Mouse (Mus musculus): ENCODE data around the gene 9530068E07Rik. TPM values are rescaled to one million over a fixed set of nuclear protein-coding genes. Genes with fewer than 3 reads are reported as not detected.

Gene 9530068E07Rik
- total and polyA plus RNA-seq, 2 experiments from 2014 or later: 115 to 127 TPM

- Histone ChIP-seq H3K4me2 (ENCODE audit: low read depth) (no peak overlapping the region), H3K27me3 (ENCODE audit: insufficient read depth, low read length) (no peaks in the 10 kb centered on the region), H3K4me3 (ENCODE audit: low read depth, low read length) (no peak overlapping the region), H3K4me1 (ENCODE audit: insufficient read depth) (0 out of 2 replicates have a peak, but pooled peaks cover 3% of the 10 kb centered on the region), H3K9me3 (ENCODE audit: low read length) (no peaks in the 10 kb centered on the region), H3K9ac (no peak overlapping the region), H3K36me3 (ENCODE audit: insufficient read depth) (peaks cover 14% of the 10 kb centered on the region), H3K27ac (ENCODE audit: low read depth, low read length) (peak overlapping the region; percentile 42; the same call in 1 of the 2 replicates)
- peak; percentile 36 for DNase-seq
- no peak for ATAC-seq
- TF ChIP-seq CTCF (IDR thresholded peaks at IDR 0.05; ENCODE audit: low read depth): no peak
- 36% methylated on average over 2 of the region's 2 CpGs for WGBS
Measured at GRCm38 (mm10) chr11:52370538-52370937, 25.7 kb upstream of the 9530068E07Rik start.

GRCm38 (mm10) chr11:52373841-52374240 lies 22.4 kb upstream of the 9530068E07Rik start:
- Histone ChIP-seq H3K4me2 (ENCODE audit: low read depth) (no peak overlapping the region), H3K9ac (no peak overlapping the region), H3K9me3 (ENCODE audit: low read length) (no peaks in the 10 kb centered on the region), H3K4me1 (ENCODE audit: insufficient read depth) (0 out of 2 replicates have a peak, but pooled peaks cover 3% of the 10 kb centered on the region), H3K4me3 (ENCODE audit: low read depth, low read length) (no peak overlapping the region), H3K27ac (ENCODE audit: low read depth, low read length) (no peak overlapping the region), H3K27me3 (ENCODE audit: insufficient read depth, low read length) (no peaks in the 10 kb centered on the region), H3K36me3 (ENCODE audit: insufficient read depth) (peaks cover 42% of the 10 kb centered on the region)
- WGBS: 84% methylated on average over 7 of the region's 7 CpGs
- TF ChIP-seq CTCF (IDR thresholded peaks at IDR 0.05; ENCODE audit: low read depth): no peak
- DNase-seq (no peak), ATAC-seq (no peak)

GRCm38 (mm10) chr11:52374340-52374739 lies 21.9 kb upstream of the 9530068E07Rik start:
- Histone ChIP-seq H3K27ac (ENCODE audit: low read depth, low read length) (no peak overlapping the region), H3K36me3 (ENCODE audit: insufficient read depth) (peaks cover 47% of the 10 kb centered on the region), H3K27me3 (ENCODE audit: insufficient read depth, low read length) (no peaks in the 10 kb centered on the region), H3K4me3 (ENCODE audit: low read depth, low read length) (no peak overlapping the region), H3K9me3 (ENCODE audit: low read length) (no peaks in the 10 kb centered on the region), H3K4me2 (ENCODE audit: low read depth) (no peak overlapping the region), H3K9ac (no peak overlapping the region), H3K4me1 (ENCODE audit: insufficient read depth) (0 out of 2 replicates have a peak, but pooled peaks cover 3% of the 10 kb centered on the region)
- WGBS: 68% methylated on average over 6 of the region's 6 CpGs
- peak; percentile 81 for TF ChIP-seq CTCF (IDR thresholded peaks at IDR 0.05; ENCODE audit: low read depth)
- DNase-seq (peak; percentile 37), ATAC-seq (no peak)

GRCm38 (mm10) chr11:52377579-52377978 lies 18.6 kb upstream of the 9530068E07Rik start:
- Histone ChIP-seq H3K4me1 (ENCODE audit: insufficient read depth) (no peaks in the 10 kb centered on the region), H3K36me3 (ENCODE audit: insufficient read depth) (peaks cover 75% of the 10 kb centered on the region), H3K9ac (no peak overlapping the region), H3K4me2 (ENCODE audit: low read depth) (no peak overlapping the region), H3K27me3 (ENCODE audit: insufficient read depth, low read length) (no peaks in the 10 kb centered on the region), H3K4me3 (ENCODE audit: low read depth, low read length) (no peak overlapping the region), H3K27ac (ENCODE audit: low read depth, low read length) (no peak overlapping the region), H3K9me3 (ENCODE audit: low read length) (no peaks in the 10 kb centered on the region)
- WGBS: 87% methylated on average over 4 of the region's 4 CpGs
- no peak for TF ChIP-seq CTCF (IDR thresholded peaks at IDR 0.05; ENCODE audit: low read depth)
- ATAC-seq (no peak), DNase-seq (no peak)

- TF ChIP-seq CTCF (IDR thresholded peaks at IDR 0.05; ENCODE audit: low read depth): no peak
Measured at GRCm38 (mm10) chr11:52379241-52379640, 17.0 kb upstream of the 9530068E07Rik start.

GRCm38 (mm10) chr11:52383741-52384140 lies 12.5 kb upstream of the 9530068E07Rik start:
- 95% methylated on average over 14 of the region's 14 CpGs for WGBS
- no peak for DNase-seq
- H3K9me3 ChIP-seq (ENCODE audit: low read length): no peaks in the 10 kb centered on the region
- no peak overlapping the region for H3K4me2 ChIP-seq (ENCODE audit: low read depth)
- no peaks in the 10 kb centered on the region for H3K27me3 ChIP-seq (ENCODE audit: insufficient read depth, low read length)
- no peaks in the 10 kb centered on the region for H3K4me1 ChIP-seq (ENCODE audit: insufficient read depth)
- H3K27ac ChIP-seq (ENCODE audit: low read depth, low read length): no peak overlapping the region
- no peak overlapping the region for H3K4me3 ChIP-seq (ENCODE audit: low read depth, low read length)
- no peak for ATAC-seq
- H3K36me3 ChIP-seq (ENCODE audit: insufficient read depth): peaks cover 85% of the 10 kb centered on the region
- no peak overlapping the region for H3K9ac ChIP-seq
- TF ChIP-seq CTCF (IDR thresholded peaks at IDR 0.05; ENCODE audit: low read depth): no peak

More at GRCm38 (mm10) chr11:52379241-52379640, 17.0 kb upstream of the 9530068E07Rik start:
- H3K4me2 ChIP-seq (ENCODE audit: low read depth): no peak overlapping the region
- H3K4me1 ChIP-seq (ENCODE audit: insufficient read depth): no peaks in the 10 kb centered on the region
- no peak overlapping the region for H3K4me3 ChIP-seq (ENCODE audit: low read depth, low read length)
- H3K27me3 ChIP-seq (ENCODE audit: insufficient read depth, low read length): no peaks in the 10 kb centered on the region
- whole genome bisulfite sequencing: 90% methylated on average over 3 of the region's 3 CpGs
- no peak overlapping the region for H3K9ac ChIP-seq
- DNase-seq: no peak
- no peak overlapping the region for H3K27ac ChIP-seq (ENCODE audit: low read depth, low read length)
- no peaks in the 10 kb centered on the region for H3K9me3 ChIP-seq (ENCODE audit: low read length)
- H3K36me3 ChIP-seq (ENCODE audit: insufficient read depth): peaks cover 88% of the 10 kb centered on the region
- ATAC-seq: no peak

GRCm38 (mm10) chr11:52384667-52385066 lies 11.6 kb upstream of the 9530068E07Rik start:
- WGBS: 56% methylated on average over 3 of the region's 3 CpGs
- H3K9me3 ChIP-seq (ENCODE audit: low read length): no peaks in the 10 kb centered on the region
- no peaks in the 10 kb centered on the region for H3K4me1 ChIP-seq (ENCODE audit: insufficient read depth)
- peaks cover 76% of the 10 kb centered on the region for H3K36me3 ChIP-seq (ENCODE audit: insufficient read depth)
- ATAC-seq: no peak
- no peak overlapping the region for H3K9ac ChIP-seq
- peak; percentile 54 for TF ChIP-seq CTCF (IDR thresholded peaks at IDR 0.05; ENCODE audit: low read depth)
- H3K27me3 ChIP-seq (ENCODE audit: insufficient read depth, low read length): no peaks in the 10 kb centered on the region
- H3K27ac ChIP-seq (ENCODE audit: low read depth, low read length): no peak overlapping the region
- DNase-seq: no peak
- H3K4me2 ChIP-seq (ENCODE audit: low read depth): no peak overlapping the region
- no peak overlapping the region for H3K4me3 ChIP-seq (ENCODE audit: low read depth, low read length)
